Mouse (Mus musculus): ENCODE measurements around the gene Lama4. TPM values are rescaled to one million over a fixed set of nuclear protein-coding genes. Genes with fewer than 3 reads are reported as not detected.

The Lama4 gene
- polyA plus RNA-seq, 1 experiment = 2.3 TPM

DNA sequence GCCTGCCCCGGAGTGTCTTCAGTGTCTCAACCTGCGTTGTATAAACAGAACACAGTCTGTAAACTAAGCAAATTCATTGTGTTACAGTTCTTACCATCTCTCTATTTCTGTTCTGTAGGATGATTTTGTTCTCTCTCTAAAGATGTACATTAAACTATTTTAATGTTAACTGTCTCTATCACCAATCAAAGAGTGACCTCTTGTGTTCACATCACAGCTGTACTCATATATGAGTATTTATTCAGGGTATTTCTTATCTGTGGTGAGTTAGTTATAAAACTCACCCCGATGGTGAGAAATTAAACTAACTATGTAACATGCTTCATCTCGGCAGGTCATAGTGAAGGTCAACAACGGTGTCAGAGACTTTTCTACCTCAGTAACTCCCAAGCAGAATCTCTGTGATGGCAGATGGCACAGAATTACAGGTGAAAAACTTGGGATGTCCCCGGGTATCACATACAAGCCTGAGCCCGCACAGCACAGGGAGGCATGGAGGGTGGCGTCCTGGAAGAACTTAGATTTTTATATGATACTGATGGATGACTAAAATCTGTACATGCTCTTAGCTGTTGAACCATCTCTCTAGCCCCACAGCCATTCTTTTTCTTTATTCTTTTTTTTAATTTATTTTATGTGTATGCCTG, 139.6 kb downstream of the Lama4 start:
- Histone ChIP-seq H3K4me1 (ENCODE audit: control insufficient read depth, insufficient read depth, low read length) (no peaks in the 10 kb centered on the region), H3K27ac (ENCODE audit: control insufficient read depth, insufficient read depth, low read depth, low read length) (no peak overlapping the region), H3K4me3 (ENCODE audit: control insufficient read depth, low read depth, low read length) (no peak overlapping the region), H3K36me3 (ENCODE audit: control insufficient read depth, insufficient read depth, low read length) (no peaks in the 10 kb centered on the region), H3K27me3 (ENCODE audit: control insufficient read depth, insufficient read depth, low read length) (no peaks in the 10 kb centered on the region)
- TF ChIP-seq POLR2A (IDR thresholded peaks at IDR 0.05; ENCODE audit: control insufficient read depth, low read depth, low read length) (no peak), CTCF (IDR thresholded peaks at IDR 0.05; ENCODE audit: control insufficient read depth, insufficient read depth, insufficient replicate concordance, low read depth, low read length) (no peak)

DNA sequence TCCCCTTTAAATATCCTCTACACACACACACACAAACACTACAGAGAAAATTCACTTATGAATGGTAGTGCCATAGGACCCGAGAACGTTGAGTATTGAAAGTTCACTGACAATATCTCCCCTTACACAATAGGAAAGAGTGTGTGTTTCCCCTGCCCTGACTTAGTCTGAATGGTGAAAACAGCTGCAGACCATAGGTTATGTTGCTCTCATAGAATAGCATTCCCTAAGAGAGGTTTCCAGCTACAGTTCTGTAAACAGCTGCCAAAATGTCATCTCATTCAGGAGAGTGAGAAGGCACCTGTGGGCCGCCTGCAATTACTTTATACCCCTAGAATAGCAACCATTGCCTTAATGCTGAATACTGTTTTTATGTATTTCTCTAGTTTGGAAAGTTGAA, 141.1 kb downstream of the Lama4 start:
- H3K27ac ChIP-seq (ENCODE audit: control insufficient read depth, insufficient read depth, low read depth, low read length) = no peak overlapping the region
- no peaks in the 10 kb centered on the region for H3K4me1 ChIP-seq (ENCODE audit: control insufficient read depth, insufficient read depth, low read length)
- no peaks in the 10 kb centered on the region for H3K27me3 ChIP-seq (ENCODE audit: control insufficient read depth, insufficient read depth, low read length)
- no peak for TF ChIP-seq POLR2A (IDR thresholded peaks at IDR 0.05; ENCODE audit: control insufficient read depth, low read depth, low read length)
- TF ChIP-seq CTCF (IDR thresholded peaks at IDR 0.05; ENCODE audit: control insufficient read depth, insufficient read depth, insufficient replicate concordance, low read depth, low read length) = no peak
- no peak overlapping the region for H3K4me3 ChIP-seq (ENCODE audit: control insufficient read depth, low read depth, low read length)
- no peaks in the 10 kb centered on the region for H3K36me3 ChIP-seq (ENCODE audit: control insufficient read depth, insufficient read depth, low read length)

DNA sequence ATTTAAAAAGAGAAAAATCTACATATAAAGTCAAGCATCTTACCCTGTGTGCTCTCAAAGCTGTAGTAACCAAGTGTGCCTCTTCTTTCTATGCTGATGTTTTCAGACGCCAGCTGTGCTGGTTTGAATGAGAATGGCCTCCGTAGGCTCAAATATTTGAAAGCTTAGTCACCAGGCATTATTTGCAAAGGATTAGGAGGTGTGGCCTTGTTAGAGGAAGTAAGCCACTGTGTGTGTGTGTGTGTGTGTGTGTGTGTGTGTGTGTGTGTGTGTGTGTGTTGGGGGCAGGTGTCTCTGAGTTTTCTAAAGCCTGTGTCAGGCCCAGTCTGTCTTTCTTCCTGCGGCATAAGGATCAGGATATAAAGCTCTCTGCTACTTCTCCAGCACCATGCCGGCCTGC, 141.6 kb downstream of the Lama4 start:
- no peaks in the 10 kb centered on the region for H3K27me3 ChIP-seq (ENCODE audit: control insufficient read depth, insufficient read depth, low read length)
- H3K36me3 ChIP-seq (ENCODE audit: control insufficient read depth, insufficient read depth, low read length) = no peaks in the 10 kb centered on the region
- H3K4me3 ChIP-seq (ENCODE audit: control insufficient read depth, low read depth, low read length) = no peak overlapping the region
- no peak overlapping the region for H3K27ac ChIP-seq (ENCODE audit: control insufficient read depth, insufficient read depth, low read depth, low read length)
- TF ChIP-seq POLR2A (IDR thresholded peaks at IDR 0.05; ENCODE audit: control insufficient read depth, low read depth, low read length) = no peak
- TF ChIP-seq CTCF (IDR thresholded peaks at IDR 0.05; ENCODE audit: control insufficient read depth, insufficient read depth, insufficient replicate concordance, low read depth, low read length) = no peak
- H3K4me1 ChIP-seq (ENCODE audit: control insufficient read depth, insufficient read depth, low read length) = no peaks in the 10 kb centered on the region

DNA sequence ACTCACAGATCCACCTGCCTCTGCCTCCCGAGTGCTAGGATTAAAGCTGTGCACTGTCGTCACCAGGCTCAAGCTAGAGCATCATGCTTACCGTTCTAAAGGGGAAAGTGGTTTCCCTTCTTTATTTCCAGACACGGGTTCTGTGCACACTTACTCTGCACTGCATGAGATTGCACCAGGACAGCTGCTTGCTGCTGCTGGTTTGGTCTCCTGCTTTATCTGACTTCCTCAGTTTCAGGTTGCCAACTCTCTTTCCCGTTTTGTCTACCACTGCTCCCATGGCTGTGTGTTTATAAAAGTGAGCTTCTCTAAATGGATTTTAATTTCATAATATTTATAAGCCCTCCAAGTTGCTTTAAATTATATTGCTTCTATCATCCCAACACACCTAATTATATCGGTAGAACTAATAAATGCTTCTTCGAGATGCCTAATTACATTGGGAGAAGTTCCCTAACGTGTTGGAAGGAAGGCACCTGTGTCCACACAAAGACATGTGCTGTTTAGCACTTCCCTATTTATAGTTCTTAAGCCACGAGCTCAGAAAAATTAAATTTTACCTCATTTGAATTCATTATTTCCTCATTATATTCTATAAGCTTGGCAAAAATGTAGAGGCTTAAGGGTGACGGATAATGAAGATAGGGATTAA, 143.6 kb downstream of the Lama4 start:
- H3K36me3 ChIP-seq (ENCODE audit: control insufficient read depth, insufficient read depth, low read length) = no peaks in the 10 kb centered on the region
- TF ChIP-seq CTCF (IDR thresholded peaks at IDR 0.05; ENCODE audit: control insufficient read depth, insufficient read depth, insufficient replicate concordance, low read depth, low read length) = no peak
- no peak for TF ChIP-seq POLR2A (IDR thresholded peaks at IDR 0.05; ENCODE audit: control insufficient read depth, low read depth, low read length)

DNA sequence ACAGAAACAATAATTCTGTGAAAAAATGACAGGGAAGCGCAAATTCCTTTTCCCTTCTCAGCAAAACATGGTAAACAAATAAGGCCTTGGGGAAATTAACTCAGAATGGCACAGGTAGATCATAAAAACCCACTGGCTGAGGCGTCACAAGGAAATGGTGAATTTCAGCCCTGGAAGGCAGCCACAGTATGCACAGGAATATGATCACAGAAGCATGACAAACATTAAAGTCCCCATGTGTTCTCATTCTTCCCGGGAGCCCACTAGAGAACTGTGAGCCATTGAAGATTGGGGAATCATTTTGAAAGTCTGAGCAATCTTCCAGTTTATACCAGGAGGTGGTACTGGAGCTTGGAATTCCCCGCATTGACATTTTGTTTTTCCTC, 144.2 kb downstream of the Lama4 start:
- no peak for TF ChIP-seq POLR2A (IDR thresholded peaks at IDR 0.05; ENCODE audit: control insufficient read depth, low read depth, low read length)
- no peak for TF ChIP-seq CTCF (IDR thresholded peaks at IDR 0.05; ENCODE audit: control insufficient read depth, insufficient read depth, insufficient replicate concordance, low read depth, low read length)
- no peak overlapping the region for H3K27ac ChIP-seq (ENCODE audit: control insufficient read depth, insufficient read depth, low read depth, low read length)
- no peaks in the 10 kb centered on the region; the same call in 1 of the 2 replicates for H3K4me1 ChIP-seq (ENCODE audit: control insufficient read depth, insufficient read depth, low read length)
- H3K4me3 ChIP-seq (ENCODE audit: control insufficient read depth, low read depth, low read length) = no peak overlapping the region
- H3K36me3 ChIP-seq (ENCODE audit: control insufficient read depth, insufficient read depth, low read length) = no peaks in the 10 kb centered on the region
- no peaks in the 10 kb centered on the region for H3K27me3 ChIP-seq (ENCODE audit: control insufficient read depth, insufficient read depth, low read length)

More for the DNA sequence above, 143.6 kb downstream of the Lama4 start:
- H3K27ac ChIP-seq (ENCODE audit: control insufficient read depth, insufficient read depth, low read depth, low read length) = no peak overlapping the region
- H3K4me3 ChIP-seq (ENCODE audit: control insufficient read depth, low read depth, low read length) = no peak overlapping the region
- H3K27me3 ChIP-seq (ENCODE audit: control insufficient read depth, insufficient read depth, low read length) = no peaks in the 10 kb centered on the region
- H3K4me1 ChIP-seq (ENCODE audit: control insufficient read depth, insufficient read depth, low read length) = no peaks in the 10 kb centered on the region; the same call in 1 of the 2 replicates

DNA sequence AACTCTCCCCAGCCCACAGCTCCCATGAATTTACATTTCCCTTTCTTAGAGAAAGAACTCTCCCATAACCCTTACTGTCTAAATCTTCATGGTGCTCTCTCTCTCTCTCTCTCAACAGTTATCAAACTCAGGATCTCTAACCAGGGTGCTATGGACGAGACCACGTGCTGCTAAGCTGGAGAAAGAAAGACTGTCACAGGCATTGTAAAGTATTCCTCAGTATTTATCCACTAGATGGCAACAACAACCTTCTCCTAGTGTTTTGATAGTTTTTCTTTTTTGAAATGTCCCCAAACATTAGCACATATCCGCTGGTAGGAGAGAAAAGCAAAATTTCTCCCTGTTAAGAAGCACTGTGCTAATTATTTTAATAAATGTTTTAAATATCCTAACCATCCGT, 156.1 kb downstream of the Lama4 start:
- Histone ChIP-seq H3K27ac (ENCODE audit: control insufficient read depth, insufficient read depth, low read depth, low read length) (no peak overlapping the region), H3K36me3 (ENCODE audit: control insufficient read depth, insufficient read depth, low read length) (no peaks in the 10 kb centered on the region; the same call in 1 of the 2 replicates), H3K4me3 (ENCODE audit: control insufficient read depth, low read depth, low read length) (peak overlapping the region; percentile 64; the same call in 1 of the 2 replicates), H3K4me1 (ENCODE audit: control insufficient read depth, insufficient read depth, low read length) (no peaks in the 10 kb centered on the region), H3K27me3 (ENCODE audit: control insufficient read depth, insufficient read depth, low read length) (no peaks in the 10 kb centered on the region)
- TF ChIP-seq POLR2A (IDR thresholded peaks at IDR 0.05; ENCODE audit: control insufficient read depth, low read depth, low read length) (no peak), CTCF (IDR thresholded peaks at IDR 0.05; ENCODE audit: control insufficient read depth, insufficient read depth, insufficient replicate concordance, low read depth, low read length) (no peak)

DNA sequence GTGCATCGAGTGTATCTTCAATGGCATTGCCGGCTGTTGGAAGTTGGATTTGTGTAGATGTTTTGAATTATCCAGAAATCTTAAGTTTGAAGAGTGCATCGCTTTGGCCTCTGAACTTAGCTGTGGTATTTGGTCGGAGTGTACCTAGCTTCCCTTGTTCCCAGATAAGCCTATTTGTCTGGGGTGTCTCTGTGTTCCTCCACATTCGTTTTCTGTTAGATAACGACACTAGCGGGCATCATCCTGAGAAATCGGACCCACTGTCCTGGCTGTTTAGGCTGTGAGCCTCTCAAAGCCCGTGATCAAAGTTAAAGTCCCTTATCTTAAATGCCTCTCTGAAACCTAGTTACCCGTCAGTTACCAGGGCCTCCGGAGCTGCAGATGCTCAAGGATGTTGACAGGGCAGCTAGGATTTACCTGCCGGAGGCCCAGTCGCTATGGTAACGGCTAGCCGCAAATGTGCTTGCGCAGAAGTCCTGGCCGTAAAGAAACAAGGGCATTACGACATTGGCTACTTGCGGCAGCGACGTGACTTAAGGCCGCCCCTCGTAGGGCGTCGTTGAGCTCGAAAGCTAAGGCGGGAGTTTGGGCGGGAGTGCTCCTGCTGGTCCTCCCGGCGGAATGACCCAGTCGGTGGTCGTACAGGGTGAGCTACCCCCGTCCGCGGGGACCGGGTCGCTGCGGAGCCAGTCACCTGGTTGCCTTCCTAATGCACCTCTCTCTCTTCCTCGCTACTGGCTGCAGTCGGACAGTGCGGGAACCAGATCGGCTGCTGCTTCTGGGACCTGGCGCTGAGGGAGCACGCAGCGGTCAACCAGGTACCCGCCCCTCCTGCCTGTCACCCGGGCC, 168.4 kb downstream of the Lama4 start, which contains the start of the genes Fam229b and Tube1:
TSS of gene Fam229b (minus strand) at position 453 of the 849 bp plus-strand sequence.
TSS of gene Tube1 (plus strand) at position 515 of the 849 bp plus-strand sequence.
- Histone ChIP-seq H3K4me3 (ENCODE audit: control insufficient read depth, low read depth, low read length) (peak within 1 kb of the TSS; percentile 100), H3K27me3 (ENCODE audit: control insufficient read depth, insufficient read depth, low read length) (no peaks in the 10 kb centered on the region), H3K36me3 (ENCODE audit: control insufficient read depth, insufficient read depth, low read length) (no peaks in the 10 kb centered on the region; the same call in 1 of the 2 replicates), H3K27ac (ENCODE audit: control insufficient read depth, insufficient read depth, low read depth, low read length) (peak within 1 kb of the TSS; percentile 96), H3K4me1 (ENCODE audit: control insufficient read depth, insufficient read depth, low read length) (peaks cover 2% of the 10 kb centered on the region; the same call in 1 of the 2 replicates)
- TF ChIP-seq CTCF (IDR thresholded peaks at IDR 0.05; ENCODE audit: control insufficient read depth, insufficient read depth, insufficient replicate concordance, low read depth, low read length) (no peak), POLR2A (IDR thresholded peaks at IDR 0.05; ENCODE audit: control insufficient read depth, low read depth, low read length) (peak; percentile 94)

Data from testis, adult 2 months (tissue).